Mouse (Mus musculus): ENCODE measurements around the gene Pip5k1b. TPM values are rescaled to one million over a fixed set of nuclear protein-coding genes. Genes with fewer than 3 reads are reported as not detected.

Pip5k1b gene
- polyA plus RNA-seq, 1 experiment, result 0.24 TPM

- TF ChIP-seq MAX (IDR thresholded peaks at IDR 0.05; ENCODE audit: low read depth) (no peak), POLR2AphosphoS2 (IDR thresholded peaks at IDR 0.05; ENCODE audit: insufficient read length, low read depth) (no peak), SRF (IDR thresholded peaks at IDR 0.05; ENCODE audit: control insufficient read depth, insufficient read length, low read depth) (no peak), TCF3 (IDR thresholded peaks at IDR 0.05; ENCODE audit: insufficient read length, low read depth) (no peak), USF1 (IDR thresholded peaks at IDR 0.05; ENCODE audit: low read depth) (no peak), MYOD1 (IDR thresholded peaks at IDR 0.05; ENCODE audit: control insufficient read depth in 1 of 3, insufficient read length in 2 of 3, low read depth in 2 of 3) (no peak), MYOG (IDR thresholded peaks at IDR 0.05; ENCODE audit: control insufficient read depth in 1 of 3, insufficient read depth in 1 of 3, insufficient read length in 2 of 3, low read depth in 2 of 3) (no peak), POLR2A (IDR thresholded peaks at IDR 0.05; ENCODE audit: insufficient read length, low read depth) (no peak)
- no peak overlapping the region for H3ac ChIP-seq (ENCODE audit: control insufficient read depth, insufficient read length)
Measured at GRCm38 (mm10) chr19:24317731-24318130, 237.9 kb downstream of the Pip5k1b start.

GRCm38 (mm10) chr19:24317038-24317591 is 238.6 kb downstream of the Pip5k1b start:
- no peak overlapping the region for H3K4me2 ChIP-seq (ENCODE audit: low read depth)
- H3K36me3 ChIP-seq (ENCODE audit: control insufficient read depth, insufficient read depth), result no peaks in the 10 kb centered on the region
- no peak overlapping the region for H3K4me3 ChIP-seq
- H3ac ChIP-seq (ENCODE audit: control insufficient read depth, insufficient read length), result no peak overlapping the region
- H3K79me2 ChIP-seq (ENCODE audit: control insufficient read depth, insufficient read depth), result no peaks in the 10 kb centered on the region
- TF ChIP-seq USF1 (IDR thresholded peaks at IDR 0.05; ENCODE audit: low read depth), result no peak
- TF ChIP-seq REST (IDR thresholded peaks at IDR 0.05; ENCODE audit: insufficient read depth, insufficient read length), result no peak
- TF ChIP-seq POLR2AphosphoS2 (IDR thresholded peaks at IDR 0.05; ENCODE audit: insufficient read length, low read depth), result no peak
- TF ChIP-seq CEBPB (IDR thresholded peaks at IDR 0.05; ENCODE audit: insufficient read depth, poor library complexity, severe bottlenecking), result no peak
- TF ChIP-seq TCF3 (IDR thresholded peaks at IDR 0.05; ENCODE audit: insufficient read length, low read depth), result no peak
- no peak for TF ChIP-seq SRF (IDR thresholded peaks at IDR 0.05; ENCODE audit: control insufficient read depth, insufficient read length, low read depth)
- no peak for TF ChIP-seq MYOG (IDR thresholded peaks at IDR 0.05; ENCODE audit: control insufficient read depth in 1 of 3, insufficient read depth in 1 of 3, insufficient read length in 2 of 3, low read depth in 2 of 3)
- TF ChIP-seq MAX (IDR thresholded peaks at IDR 0.05; ENCODE audit: low read depth), result no peak
- TF ChIP-seq TCF12 (IDR thresholded peaks at IDR 0.05; ENCODE audit: insufficient read depth, poor library complexity, severe bottlenecking), result no peak
- TF ChIP-seq E2F4 (IDR thresholded peaks at IDR 0.05; ENCODE audit: insufficient read depth), result no peak
- no peak for TF ChIP-seq POLR2A (IDR thresholded peaks at IDR 0.05; ENCODE audit: insufficient read length, low read depth)
- TF ChIP-seq MYOD1 (IDR thresholded peaks at IDR 0.05; ENCODE audit: control insufficient read depth in 1 of 3, insufficient read length in 2 of 3, low read depth in 2 of 3), result no peak
- H3K27me3 ChIP-seq (ENCODE audit: control insufficient read depth, insufficient read depth, insufficient read length), result no peaks in the 10 kb centered on the region

More at GRCm38 (mm10) chr19:24317731-24318130, 237.9 kb downstream of the Pip5k1b start:
- H3K36me3 ChIP-seq (ENCODE audit: control insufficient read depth, insufficient read depth), result no peaks in the 10 kb centered on the region
- no peaks in the 10 kb centered on the region for H3K27me3 ChIP-seq (ENCODE audit: control insufficient read depth, insufficient read depth, insufficient read length)
- H3K79me2 ChIP-seq (ENCODE audit: control insufficient read depth, insufficient read depth), result no peaks in the 10 kb centered on the region
- H3K4me2 ChIP-seq (ENCODE audit: low read depth), result no peak overlapping the region
- H3K4me3 ChIP-seq, result no peak overlapping the region

GRCm38 (mm10) chr19:24316060-24316725 is 239.5 kb downstream of the Pip5k1b start:
- Histone ChIP-seq H3K4me3 (no peak overlapping the region), H3K36me3 (ENCODE audit: control insufficient read depth, insufficient read depth) (no peaks in the 10 kb centered on the region), H3K27me3 (ENCODE audit: control insufficient read depth, insufficient read depth, insufficient read length) (no peaks in the 10 kb centered on the region), H3K4me2 (ENCODE audit: low read depth) (no peak overlapping the region), H3ac (ENCODE audit: control insufficient read depth, insufficient read length) (no peak overlapping the region), H3K79me2 (ENCODE audit: control insufficient read depth, insufficient read depth) (no peaks in the 10 kb centered on the region)
- no peak for TF ChIP-seq USF1 (IDR thresholded peaks at IDR 0.05; ENCODE audit: low read depth)
- no peak for TF ChIP-seq POLR2A (IDR thresholded peaks at IDR 0.05; ENCODE audit: insufficient read length, low read depth)
- no peak for TF ChIP-seq REST (IDR thresholded peaks at IDR 0.05; ENCODE audit: insufficient read depth, insufficient read length)
- no peak for TF ChIP-seq CEBPB (IDR thresholded peaks at IDR 0.05; ENCODE audit: insufficient read depth, poor library complexity, severe bottlenecking)

DNA sequence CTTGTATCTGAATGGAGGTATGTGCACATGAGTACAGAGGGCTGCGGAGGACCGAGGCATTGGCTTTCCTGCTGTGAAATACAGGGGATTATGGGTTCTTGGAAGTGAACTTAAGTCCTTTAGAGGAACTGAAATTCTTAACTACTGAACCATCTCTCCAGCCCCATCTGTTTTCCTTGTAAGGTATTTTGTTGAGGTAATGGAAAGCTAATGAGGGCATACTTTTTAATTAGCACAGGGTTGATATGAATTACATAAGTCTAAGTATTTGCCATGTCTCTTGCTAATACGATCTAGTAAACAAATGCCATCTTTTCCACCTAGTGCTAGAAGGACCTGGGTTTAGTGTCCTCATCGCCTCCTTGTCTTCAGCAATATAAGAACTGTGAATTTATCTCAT is 240.4 kb downstream of the Pip5k1b start:
- H3K36me3 ChIP-seq (ENCODE audit: control insufficient read depth, insufficient read depth), result no peaks in the 10 kb centered on the region
- TF ChIP-seq TCF3 (IDR thresholded peaks at IDR 0.05; ENCODE audit: insufficient read length, low read depth), result no peak
- no peak for TF ChIP-seq MYOG (IDR thresholded peaks at IDR 0.05; ENCODE audit: control insufficient read depth in 1 of 3, insufficient read depth in 1 of 3, insufficient read length in 2 of 3, low read depth in 2 of 3)
- TF ChIP-seq REST (IDR thresholded peaks at IDR 0.05; ENCODE audit: insufficient read depth, insufficient read length), result no peak
- TF ChIP-seq CEBPB (IDR thresholded peaks at IDR 0.05; ENCODE audit: insufficient read depth, poor library complexity, severe bottlenecking), result no peak
- TF ChIP-seq MYOD1 (IDR thresholded peaks at IDR 0.05; ENCODE audit: control insufficient read depth in 1 of 3, insufficient read length in 2 of 3, low read depth in 2 of 3), result no peak
- no peak overlapping the region for H3K4me2 ChIP-seq (ENCODE audit: low read depth)

DNA sequence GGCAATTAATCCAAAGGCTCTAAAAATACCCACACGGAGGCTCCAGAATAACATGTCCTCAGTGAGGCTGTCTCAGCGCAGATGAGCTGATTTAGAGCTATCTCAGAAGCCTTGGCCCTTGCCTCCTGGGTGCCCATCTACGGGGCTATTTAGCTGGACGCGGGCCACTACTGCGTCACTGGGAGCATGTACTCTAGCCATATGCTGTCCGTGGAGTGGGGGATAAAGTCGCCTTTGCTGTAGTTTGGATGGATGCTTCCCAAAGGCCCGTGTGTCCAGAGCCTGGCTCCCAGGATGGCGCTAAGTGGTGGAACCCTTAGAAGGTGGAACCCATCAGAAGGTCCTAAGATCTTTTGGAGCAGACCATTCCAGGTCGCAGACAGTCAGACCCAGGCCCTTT is 241.0 kb downstream of the Pip5k1b start:
- no peak overlapping the region for H3ac ChIP-seq (ENCODE audit: control insufficient read depth, insufficient read length)
- no peak for TF ChIP-seq POLR2A (IDR thresholded peaks at IDR 0.05; ENCODE audit: insufficient read length, low read depth)
- no peak for TF ChIP-seq TCF12 (IDR thresholded peaks at IDR 0.05; ENCODE audit: insufficient read depth, poor library complexity, severe bottlenecking)
- TF ChIP-seq TCF3 (IDR thresholded peaks at IDR 0.05; ENCODE audit: insufficient read length, low read depth), result no peak
- no peak for TF ChIP-seq SRF (IDR thresholded peaks at IDR 0.05; ENCODE audit: control insufficient read depth, insufficient read length, low read depth)
- no peak for TF ChIP-seq MYOD1 (IDR thresholded peaks at IDR 0.05; ENCODE audit: control insufficient read depth in 1 of 3, insufficient read length in 2 of 3, low read depth in 2 of 3)
- TF ChIP-seq USF1 (IDR thresholded peaks at IDR 0.05; ENCODE audit: low read depth), result no peak
- TF ChIP-seq CEBPB (IDR thresholded peaks at IDR 0.05; ENCODE audit: insufficient read depth, poor library complexity, severe bottlenecking), result no peak
- no peak for TF ChIP-seq POLR2AphosphoS2 (IDR thresholded peaks at IDR 0.05; ENCODE audit: insufficient read length, low read depth)
- TF ChIP-seq REST (IDR thresholded peaks at IDR 0.05; ENCODE audit: insufficient read depth, insufficient read length), result no peak
- TF ChIP-seq E2F4 (IDR thresholded peaks at IDR 0.05; ENCODE audit: insufficient read depth), result no peak
- TF ChIP-seq MYOG (IDR thresholded peaks at IDR 0.05; ENCODE audit: control insufficient read depth in 1 of 3, insufficient read depth in 1 of 3, insufficient read length in 2 of 3, low read depth in 2 of 3), result no peak
- no peaks in the 10 kb centered on the region for H3K27me3 ChIP-seq (ENCODE audit: control insufficient read depth, insufficient read depth, insufficient read length)
- H3K4me3 ChIP-seq, result no peak overlapping the region
- no peaks in the 10 kb centered on the region for H3K36me3 ChIP-seq (ENCODE audit: control insufficient read depth, insufficient read depth)
- H3K4me2 ChIP-seq (ENCODE audit: low read depth), result no peak overlapping the region
- H3K79me2 ChIP-seq (ENCODE audit: control insufficient read depth, insufficient read depth), result no peaks in the 10 kb centered on the region

More for the DNA sequence above, 240.4 kb downstream of the Pip5k1b start:
- Histone ChIP-seq H3K27me3 (ENCODE audit: control insufficient read depth, insufficient read depth, insufficient read length) (no peaks in the 10 kb centered on the region), H3K79me2 (ENCODE audit: control insufficient read depth, insufficient read depth) (no peaks in the 10 kb centered on the region), H3ac (ENCODE audit: control insufficient read depth, insufficient read length) (no peak overlapping the region), H3K4me3 (no peak overlapping the region)

Measured in myocyte (in vitro differentiated cells).